Mouse (Mus musculus) intestine, embryonic 16.5 days (tissue): Measurements from ENCODE around the gene Lrrc8a. TPM values are rescaled to one million over a fixed set of nuclear protein-coding genes. Genes with fewer than 3 reads are reported as not detected.

Source experiments
- ATAC-seq: fragments of 200-750 bp; cut with Nextera tagmentation; 2 replicates; pipeline ENCODE4 v1.8.0; 2017; ENCODE audit warnings: moderate TSS enrichment, moderate library complexity
- H3K27ac ChIP-seq: fragments of 300-500 bp; sonication (generic); 2 replicates; pipeline ENCODE4 v1.5.1; 2014; ENCODE audit warnings: mild to moderate bottlenecking, low read length
- H3K27me3 ChIP-seq: fragments of 300-500 bp; sonication (generic); replicated peaks from 2 replicates; pipeline ENCODE4 v1.6.1; 2014; ENCODE audit warnings: low read length, control low read depth, mixed read lengths; ENCODE audit not compliant: control insufficient read depth, insufficient read depth
- H3K36me3 ChIP-seq: fragments of 300-500 bp; sonication (generic); 2 replicates; pipeline ENCODE4 v1.6.1; 2014; ENCODE audit warnings: low read length, control low read depth; ENCODE audit not compliant: control insufficient read depth, insufficient read depth
- H3K4me1 ChIP-seq: fragments of 300-500 bp; sonication (generic); 2 replicates; pipeline ENCODE4 v1.6.1; 2014; ENCODE audit warnings: low read length, control low read depth, mixed read lengths; ENCODE audit not compliant: control insufficient read depth, insufficient read depth
- H3K4me2 ChIP-seq: fragments of 300-500 bp; sonication (generic); 2 replicates; pipeline ENCODE4 v1.6.1; 2014; ENCODE audit warnings: low read depth, low read length, control low read depth
- H3K4me3 ChIP-seq: fragments of 300-500 bp; sonication (generic); 2 replicates; pipeline ENCODE4 v1.5.1; 2014; ENCODE audit warnings: mild to moderate bottlenecking, low read length
- H3K9ac ChIP-seq: fragments of 300-500 bp; sonication (generic); 2 replicates; pipeline ENCODE4 v1.6.1; 2014; ENCODE audit warnings: low read depth, low read length
- H3K9me3 ChIP-seq: fragments of 300-500 bp; sonication (generic); 2 replicates; pipeline ENCODE4 v1.6.1; 2016; ENCODE audit warnings: low read length, control low read depth; ENCODE audit not compliant: control insufficient read depth
- WGBS: fragments of 180-500 bp; shearing (Covaris S2); extraction: QIAGEN DNeasy Blood & Tissue Kit; methylation state at CpG from one replicate; pipeline ENCODE4 v1.1.7; 2014; 5-methylcytosine and 5-hydroxymethylcytosine counted together
- polyA plus RNA-seq: library from polyadenylated mRNA; unstranded; fragments of >200 nt; fragmentation: Nextera tagmentation; extraction: Ambion mirVana; gene quantifications from 2 replicates; pipeline ENCODE4 v1.2.1, GENCODE M21; 2015

Gene Lrrc8a
- polyA plus RNA-seq, 1 experiment from 2014 or later: 37.4 TPM

GRCm38 (mm10) chr2:30264671-30265519 is 27.4 kb downstream of the Lrrc8a start:
- H3K9me3 ChIP-seq: no peaks in the 10 kb centered on the region
- H3K4me3 ChIP-seq: no peak overlapping the region
- ATAC-seq: no peak
- H3K27me3 ChIP-seq: no peaks in the 10 kb centered on the region
- 0 out of 2 replicates have a peak overlapping the region, but pooled peaks have one; percentile 48 for H3K9ac ChIP-seq
- H3K36me3 ChIP-seq: peaks cover 7% of the 10 kb centered on the region; the same call in 1 of the 2 replicates
- WGBS: 59% methylated on average over 7 of the region's 7 CpGs
- H3K4me1 ChIP-seq: peaks cover 34% of the 10 kb centered on the region
- H3K27ac ChIP-seq: peak overlapping the region; percentile 92
- no peak overlapping the region for H3K4me2 ChIP-seq

- Histone ChIP-seq H3K4me2 (peak within 1 kb of the TSS; percentile 34), H3K4me3 (peak within 1 kb of the TSS; percentile 23), H3K4me1 (peaks cover 37% of the 10 kb centered on the region), H3K36me3 (peaks cover 7% of the 10 kb centered on the region; the same call in 1 of the 2 replicates), H3K27ac (peak within 1 kb of the TSS; percentile 92), H3K9me3 (no peaks in the 10 kb centered on the region), H3K9ac (peak within 1 kb of the TSS; percentile 50), H3K27me3 (no peaks in the 10 kb centered on the region)
- peak; percentile 32; the same call in 1 of the 2 replicates for ATAC-seq
- 47% methylated on average over 5 of the region's 5 CpGs for WGBS
Measured at GRCm38 (mm10) chr2:30265767-30266253, 28.3 kb downstream of the Lrrc8a start, which contains the start of gene Phyhd1. TSS of gene Phyhd1 (plus strand) at chr2:30266203.

- peak overlapping the region; percentile 34 for H3K4me2 ChIP-seq
- no peaks in the 10 kb centered on the region for H3K9me3 ChIP-seq
- H3K4me3 ChIP-seq: peak overlapping the region; percentile 23
- peaks cover 37% of the 10 kb centered on the region for H3K4me1 ChIP-seq
- peak; percentile 82 for ATAC-seq
- no peaks in the 10 kb centered on the region for H3K27me3 ChIP-seq
- H3K36me3 ChIP-seq: peaks cover 7% of the 10 kb centered on the region; the same call in 1 of the 2 replicates
- H3K27ac ChIP-seq: peak overlapping the region; percentile 92
- H3K9ac ChIP-seq: peak overlapping the region; percentile 50
- WGBS: 14% methylated on average over 4 of the region's 4 CpGs
Measured at GRCm38 (mm10) chr2:30266392-30266941, 29.0 kb downstream of the Lrrc8a start.

- Histone ChIP-seq H3K27me3 (no peaks in the 10 kb centered on the region), H3K4me2 (peak overlapping the region; percentile 34), H3K9me3 (no peaks in the 10 kb centered on the region), H3K36me3 (peaks cover 7% of the 10 kb centered on the region; the same call in 1 of the 2 replicates), H3K27ac (no peak overlapping the region), H3K4me3 (no peak overlapping the region), H3K4me1 (peaks cover 37% of the 10 kb centered on the region), H3K9ac (no peak overlapping the region)
- ATAC-seq: no peak
- WGBS: 92% methylated on average over 2 of the region's 2 CpGs
Measured at GRCm38 (mm10) chr2:30267466-30267865, 30.0 kb downstream of the Lrrc8a start.

- Histone ChIP-seq H3K9me3 (no peaks in the 10 kb centered on the region), H3K9ac (no peak overlapping the region), H3K4me3 (no peak overlapping the region), H3K27ac (no peak overlapping the region), H3K36me3 (peaks cover 4% of the 10 kb centered on the region; the same call in 1 of the 2 replicates), H3K4me1 (peaks cover 34% of the 10 kb centered on the region), H3K27me3 (no peaks in the 10 kb centered on the region), H3K4me2 (no peak overlapping the region)
- WGBS: 57% methylated on average over 4 of the region's 4 CpGs
- no peak for ATAC-seq
Measured at GRCm38 (mm10) chr2:30268371-30268770, 30.9 kb downstream of the Lrrc8a start.

- H3K9ac ChIP-seq: no peak overlapping the region
- H3K4me3 ChIP-seq: no peak overlapping the region
- H3K36me3 ChIP-seq: no peaks in the 10 kb centered on the region
- H3K27ac ChIP-seq: peak overlapping the region; percentile 77
- H3K4me2 ChIP-seq: no peak overlapping the region
- H3K4me1 ChIP-seq: peaks cover 34% of the 10 kb centered on the region
- H3K27me3 ChIP-seq: no peaks in the 10 kb centered on the region
- no peaks in the 10 kb centered on the region for H3K9me3 ChIP-seq
- ATAC-seq: no peak
- 85% methylated on average over 17 of the region's 17 CpGs for WGBS
Measured at GRCm38 (mm10) chr2:30269241-30269990, 31.9 kb downstream of the Lrrc8a start.

- peak; percentile 83 for ATAC-seq
- 15% methylated on average over 1 of the region's 1 CpGs for WGBS
Measured at GRCm38 (mm10) chr2:30270134-30270533, 32.6 kb downstream of the Lrrc8a start.

GRCm38 (mm10) chr2:30280743-30281142 is 43.2 kb downstream of the Lrrc8a start, which contains the start of gene Gm28038:
TSS of gene Gm28038 (plus strand) at chr2:30281043.
- peaks cover 8% of the 10 kb centered on the region for H3K4me1 ChIP-seq
- H3K9me3 ChIP-seq: no peaks in the 10 kb centered on the region
- WGBS: 89% methylated on average over 11 of the region's 11 CpGs
- no peak within 1 kb of the TSS for H3K4me3 ChIP-seq
- ATAC-seq: no peak
- H3K36me3 ChIP-seq: no peaks in the 10 kb centered on the region
- H3K27me3 ChIP-seq: no peaks in the 10 kb centered on the region
- H3K9ac ChIP-seq: 0 out of 2 replicates have a peak within 1 kb of the TSS, but pooled peaks have one; percentile 8
- H3K27ac ChIP-seq: no peak within 1 kb of the TSS
- H3K4me2 ChIP-seq: no peak within 1 kb of the TSS

More at GRCm38 (mm10) chr2:30270134-30270533, 32.6 kb downstream of the Lrrc8a start:
- no peak overlapping the region for H3K4me3 ChIP-seq
- H3K9ac ChIP-seq: no peak overlapping the region
- H3K36me3 ChIP-seq: no peaks in the 10 kb centered on the region
- H3K4me2 ChIP-seq: no peak overlapping the region
- no peaks in the 10 kb centered on the region for H3K27me3 ChIP-seq
- peak overlapping the region; percentile 77 for H3K27ac ChIP-seq
- peaks cover 29% of the 10 kb centered on the region for H3K4me1 ChIP-seq
- H3K9me3 ChIP-seq: no peaks in the 10 kb centered on the region

- no peak for ATAC-seq
- Histone ChIP-seq H3K4me3 (no peak overlapping the region), H3K27ac (no peak overlapping the region), H3K4me1 (peaks cover 8% of the 10 kb centered on the region), H3K36me3 (no peaks in the 10 kb centered on the region), H3K9me3 (no peaks in the 10 kb centered on the region), H3K27me3 (no peaks in the 10 kb centered on the region), H3K9ac (no peak overlapping the region), H3K4me2 (no peak overlapping the region)
- WGBS: 70% methylated on average over 3 of the region's 3 CpGs
Measured at GRCm38 (mm10) chr2:30281651-30282050, 44.1 kb downstream of the Lrrc8a start.
